Mouse (Mus musculus) heart, embryonic 13.5 days (tissue): ENCODE data around the gene Gtf3c5. TPM values are rescaled to one million over a fixed set of nuclear protein-coding genes. Genes with fewer than 3 reads are reported as not detected.

ENCODE experiments used
- ATAC-seq: fragments of 200-750 bp; cut with Nextera tagmentation; 2 replicates; pipeline ENCODE4 v1.8.0; 2017; ENCODE audit warnings: moderate TSS enrichment; ENCODE audit not compliant: insufficient number of reproducible peaks, low FRiP score, low TSS enrichment; ENCODE audit errors: extremely low read depth
- H3K27ac ChIP-seq: fragments of 300-500 bp; sonication (generic); replicated peaks from 2 replicates; pipeline ENCODE4 v1.5.1; 2015; ENCODE audit warnings: moderate library complexity, mild to moderate bottlenecking, inconsistent platforms
- H3K27me3 ChIP-seq: fragments of 300-500 bp; sonication (generic); replicated peaks from 2 replicates; pipeline ENCODE4 v1.6.1; 2015; ENCODE audit warnings: mild to moderate bottlenecking, inconsistent platforms
- H3K36me3 ChIP-seq: fragments of 300-500 bp; sonication (generic); 2 replicates; pipeline ENCODE4 v1.6.1; 2015; ENCODE audit warnings: mild to moderate bottlenecking, inconsistent platforms
- H3K4me1 ChIP-seq: fragments of 300-500 bp; sonication (generic); 2 replicates; pipeline ENCODE4 v1.6.1; 2015; ENCODE audit warnings: inconsistent platforms
- H3K4me2 ChIP-seq: fragments of 300-500 bp; sonication (generic); 2 replicates; pipeline ENCODE4 v1.6.1; 2015; ENCODE audit warnings: inconsistent platforms, mild to moderate bottlenecking, moderate library complexity
- H3K4me3 ChIP-seq: fragments of 300-500 bp; sonication (generic); 2 replicates; pipeline ENCODE4 v1.5.1; 2015; ENCODE audit warnings: moderate library complexity, mild to moderate bottlenecking, inconsistent platforms
- H3K9ac ChIP-seq: fragments of 300-500 bp; sonication (generic); 2 replicates; pipeline ENCODE4 v1.6.1; 2015; ENCODE audit warnings: inconsistent platforms, mild to moderate bottlenecking, moderate library complexity
- H3K9me3 ChIP-seq: fragments of 300-500 bp; sonication (generic); 2 replicates; pipeline ENCODE4 v1.6.1; 2016; ENCODE audit warnings: inconsistent platforms
- WGBS: fragments of 180-500 bp; shearing (Covaris S2); methylation state at CpG from one replicate; pipeline ENCODE4 v1.1.7; 2015; ENCODE audit warnings: mixed read lengths; 5-methylcytosine and 5-hydroxymethylcytosine counted together
- polyA plus RNA-seq: library from polyadenylated mRNA; unstranded; fragments of >200 nt; fragmentation: Nextera tagmentation; extraction: Ambion mirVana; gene quantifications from 2 replicates; pipeline ENCODE4 v1.2.1, GENCODE M21; 2015

The Gtf3c5 gene
- polyA plus RNA-seq, 1 experiment from 2014 or later, result 29.8 TPM

- 73% methylated on average over 6 of the region's 6 CpGs for WGBS
- H3K27ac ChIP-seq, result no peak overlapping the region
- peaks cover 50% of the 10 kb centered on the region for H3K27me3 ChIP-seq
- H3K4me1 ChIP-seq, result peaks cover 27% of the 10 kb centered on the region
- no peak for ATAC-seq
- 0 out of 2 replicates have a peak overlapping the region, but pooled peaks have one; percentile 38 for H3K9ac ChIP-seq
- no peaks in the 10 kb centered on the region for H3K9me3 ChIP-seq
- H3K4me3 ChIP-seq, result peak overlapping the region; percentile 36; the same call in 1 of the 2 replicates
- H3K4me2 ChIP-seq, result peak overlapping the region; percentile 51
- H3K36me3 ChIP-seq, result no peaks in the 10 kb centered on the region
Observed at GRCm38 (mm10) chr2:28618777-28619336, 35.3 kb upstream of the Gtf3c5 start.

DNA sequence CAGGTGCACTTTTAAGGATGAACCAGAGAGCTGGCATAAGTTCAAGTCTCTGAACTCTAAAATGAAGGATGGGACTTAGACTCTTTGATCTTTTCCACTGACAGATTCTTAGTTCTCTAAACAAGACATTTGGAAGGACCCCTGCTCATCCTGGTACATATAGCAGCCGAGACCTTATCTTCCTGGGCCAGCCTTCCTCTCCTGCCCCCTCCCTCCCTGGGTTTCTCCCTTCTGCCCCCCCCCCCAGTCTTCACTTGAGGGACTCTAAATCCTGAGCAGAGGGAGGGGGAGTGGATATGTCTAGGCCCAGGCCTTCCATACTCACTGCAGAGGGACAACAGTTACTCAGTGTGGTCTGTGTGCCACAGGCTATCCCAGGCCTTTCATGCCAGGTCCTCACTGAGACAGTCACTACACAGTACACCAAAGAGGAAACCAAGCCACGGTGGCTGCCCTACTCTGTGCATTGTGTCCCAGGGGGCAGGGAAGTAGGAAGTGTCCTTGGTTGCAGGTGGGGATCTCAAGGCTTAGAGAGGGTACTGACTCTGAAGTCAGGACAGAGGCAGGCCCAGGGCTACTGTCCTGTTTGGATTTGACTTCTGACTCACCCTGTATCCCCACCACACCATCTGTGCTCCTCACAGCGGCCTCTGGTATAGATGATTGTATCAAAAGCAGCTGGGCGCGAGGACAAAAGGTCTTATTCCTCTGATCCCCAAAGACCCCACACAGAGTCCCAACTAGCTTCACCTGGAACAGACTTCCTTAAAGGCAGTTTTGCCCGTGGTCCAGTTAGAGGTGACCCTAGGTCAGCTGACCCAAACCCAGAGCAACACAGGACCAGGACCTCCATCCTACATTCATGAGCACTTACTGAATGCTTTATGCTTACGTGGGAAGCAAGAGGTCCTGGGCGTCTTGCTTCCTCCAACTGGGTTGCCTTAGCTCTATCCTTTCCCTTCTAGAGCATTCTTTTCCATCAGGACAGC, 34.2 kb upstream of the Gtf3c5 start:
- H3K36me3 ChIP-seq, result no peaks in the 10 kb centered on the region
- H3K9me3 ChIP-seq, result no peaks in the 10 kb centered on the region
- H3K4me3 ChIP-seq, result no peak overlapping the region
- peak overlapping the region; percentile 69 for H3K27ac ChIP-seq
- peaks cover 27% of the 10 kb centered on the region for H3K4me1 ChIP-seq
- peak; percentile 61 for ATAC-seq
- peak overlapping the region; percentile 17; the same call in 1 of the 2 replicates for H3K9ac ChIP-seq
- 69% methylated on average over 8 of the region's 8 CpGs for WGBS
- peaks cover 45% of the 10 kb centered on the region for H3K27me3 ChIP-seq
- peak overlapping the region; percentile 51 for H3K4me2 ChIP-seq

DNA sequence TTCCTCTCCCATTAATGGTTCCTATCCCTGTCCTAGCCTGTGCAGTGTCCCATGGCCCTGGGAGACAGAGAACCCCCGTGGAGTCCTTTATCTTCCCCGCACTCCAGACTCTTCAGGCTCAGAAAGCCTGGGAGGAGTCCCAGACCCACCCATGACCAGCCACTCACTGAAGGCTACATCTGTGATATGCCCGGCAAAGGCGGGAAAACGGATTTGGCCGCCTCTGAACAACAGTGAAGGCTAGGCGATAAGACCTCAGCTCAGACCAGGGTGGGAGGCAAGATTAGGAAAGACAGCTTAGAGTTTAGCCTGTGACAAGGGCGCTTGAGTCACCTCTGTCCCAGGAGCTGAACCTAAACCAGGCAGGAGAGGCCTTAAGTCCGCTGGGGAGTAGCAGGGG, 33.3 kb upstream of the Gtf3c5 start:
- Histone ChIP-seq H3K9me3 (no peaks in the 10 kb centered on the region), H3K9ac (peak overlapping the region; percentile 17; the same call in 1 of the 2 replicates), H3K36me3 (no peaks in the 10 kb centered on the region), H3K4me2 (peak overlapping the region; percentile 51), H3K27ac (peak overlapping the region; percentile 69), H3K27me3 (peaks cover 36% of the 10 kb centered on the region), H3K4me1 (peaks cover 22% of the 10 kb centered on the region), H3K4me3 (peak overlapping the region; percentile 14; the same call in 1 of the 2 replicates)
- WGBS, result 20% methylated on average over 9 of the region's 9 CpGs
- ATAC-seq, result peak; percentile 45; the same call in 1 of the 2 replicates

GRCm38 (mm10) chr2:28616358-28616757, 32.8 kb upstream of the Gtf3c5 start:
- no peak for ATAC-seq
- Histone ChIP-seq H3K4me1 (peaks cover 18% of the 10 kb centered on the region), H3K4me3 (peak overlapping the region; percentile 14; the same call in 1 of the 2 replicates), H3K36me3 (no peaks in the 10 kb centered on the region), H3K27me3 (peaks cover 31% of the 10 kb centered on the region), H3K4me2 (peak overlapping the region; percentile 51), H3K9me3 (no peaks in the 10 kb centered on the region), H3K9ac (peak overlapping the region; percentile 17; the same call in 1 of the 2 replicates), H3K27ac (peak overlapping the region; percentile 69; the same call in 1 of the 2 replicates)
- WGBS, result 39% methylated on average over 5 of the region's 5 CpGs

DNA sequence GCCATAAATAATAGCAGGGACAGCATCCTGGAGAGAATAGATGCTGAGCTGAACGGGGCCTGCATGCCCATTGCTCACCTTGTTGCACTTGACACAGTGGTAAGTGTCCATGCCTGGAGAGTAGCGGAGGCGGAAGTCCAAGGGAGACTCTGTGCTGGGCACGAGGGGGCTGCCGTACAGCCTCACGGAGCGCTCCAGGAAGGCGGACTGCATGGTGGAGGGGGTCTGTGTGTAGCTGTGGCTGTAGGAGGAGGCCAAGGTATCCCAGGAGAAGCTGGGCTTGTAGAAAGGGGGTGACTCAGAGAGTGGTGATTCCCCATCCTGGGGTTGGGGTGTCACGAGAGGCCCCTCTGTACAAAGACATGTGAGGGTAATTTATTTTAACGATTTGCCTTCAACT, 30.0 kb upstream of the Gtf3c5 start:
- H3K27ac ChIP-seq, result no peak overlapping the region
- peaks cover 23% of the 10 kb centered on the region for H3K4me1 ChIP-seq
- no peaks in the 10 kb centered on the region for H3K36me3 ChIP-seq
- no peaks in the 10 kb centered on the region for H3K9me3 ChIP-seq
- peaks cover 10% of the 10 kb centered on the region for H3K27me3 ChIP-seq
- ATAC-seq, result no peak
- WGBS, result 90% methylated on average over 10 of the region's 10 CpGs
- no peak overlapping the region for H3K9ac ChIP-seq
- H3K4me2 ChIP-seq, result no peak overlapping the region
- H3K4me3 ChIP-seq, result no peak overlapping the region

- Histone ChIP-seq H3K4me3 (no peak overlapping the region), H3K27ac (no peak overlapping the region), H3K4me2 (no peak overlapping the region), H3K9ac (no peak overlapping the region), H3K9me3 (no peaks in the 10 kb centered on the region), H3K4me1 (peaks cover 20% of the 10 kb centered on the region), H3K27me3 (peaks cover 10% of the 10 kb centered on the region), H3K36me3 (no peaks in the 10 kb centered on the region)
- WGBS, result 64% methylated on average over 10 of the region's 10 CpGs
- no peak for ATAC-seq
Observed at GRCm38 (mm10) chr2:28612436-28613063, 29.0 kb upstream of the Gtf3c5 start.

DNA sequence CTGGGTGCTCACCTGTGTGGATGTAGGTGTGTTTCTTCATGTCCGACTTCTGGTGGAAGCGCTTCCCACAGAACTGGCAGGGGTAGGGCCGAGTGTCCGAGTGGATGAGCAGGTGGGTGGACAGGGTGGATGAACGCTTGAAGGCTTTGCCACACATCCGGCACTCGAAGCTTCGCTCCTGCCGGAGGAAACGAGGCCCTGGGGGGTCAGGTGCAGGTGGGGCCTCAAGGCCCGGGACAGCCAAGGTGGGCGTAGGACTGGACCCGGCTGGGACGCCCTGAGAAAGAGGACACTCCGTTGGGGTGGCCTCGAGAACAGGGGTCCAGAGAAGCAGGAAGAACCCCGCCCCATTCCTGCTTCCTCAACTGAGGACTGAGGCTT, 27.8 kb upstream of the Gtf3c5 start:
- H3K9me3 ChIP-seq, result no peaks in the 10 kb centered on the region

GRCm38 (mm10) chr2:28610716-28611406, 27.3 kb upstream of the Gtf3c5 start:
- Histone ChIP-seq H3K27ac (no peak overlapping the region), H3K9me3 (no peaks in the 10 kb centered on the region), H3K36me3 (no peaks in the 10 kb centered on the region), H3K4me3 (no peak overlapping the region), H3K4me1 (peaks cover 18% of the 10 kb centered on the region; the same call in 1 of the 2 replicates), H3K9ac (no peak overlapping the region), H3K27me3 (peaks cover 10% of the 10 kb centered on the region), H3K4me2 (no peak overlapping the region)
- 80% methylated on average over 12 of the region's 12 CpGs for WGBS
- ATAC-seq, result no peak

More for the DNA sequence above, 27.8 kb upstream of the Gtf3c5 start:
- H3K4me3 ChIP-seq, result no peak overlapping the region
- H3K4me2 ChIP-seq, result no peak overlapping the region
- H3K36me3 ChIP-seq, result no peaks in the 10 kb centered on the region
- H3K4me1 ChIP-seq, result peaks cover 16% of the 10 kb centered on the region
- no peak overlapping the region for H3K27ac ChIP-seq
- no peak overlapping the region for H3K9ac ChIP-seq
- H3K27me3 ChIP-seq, result peaks cover 10% of the 10 kb centered on the region
- no peak for ATAC-seq
- 87% methylated on average over 17 of the region's 17 CpGs for WGBS

GRCm38 (mm10) chr2:28609851-28610250, 26.3 kb upstream of the Gtf3c5 start:
- 68% methylated on average over 10 of the region's 10 CpGs for WGBS
- H3K4me1 ChIP-seq, result peaks cover 19% of the 10 kb centered on the region; the same call in 1 of the 2 replicates
- H3K27me3 ChIP-seq, result peaks cover 9% of the 10 kb centered on the region
- no peaks in the 10 kb centered on the region for H3K36me3 ChIP-seq
- no peak for ATAC-seq
- no peaks in the 10 kb centered on the region for H3K9me3 ChIP-seq
- no peak overlapping the region for H3K9ac ChIP-seq
- no peak overlapping the region for H3K4me3 ChIP-seq
- H3K4me2 ChIP-seq, result no peak overlapping the region
- H3K27ac ChIP-seq, result no peak overlapping the region

DNA sequence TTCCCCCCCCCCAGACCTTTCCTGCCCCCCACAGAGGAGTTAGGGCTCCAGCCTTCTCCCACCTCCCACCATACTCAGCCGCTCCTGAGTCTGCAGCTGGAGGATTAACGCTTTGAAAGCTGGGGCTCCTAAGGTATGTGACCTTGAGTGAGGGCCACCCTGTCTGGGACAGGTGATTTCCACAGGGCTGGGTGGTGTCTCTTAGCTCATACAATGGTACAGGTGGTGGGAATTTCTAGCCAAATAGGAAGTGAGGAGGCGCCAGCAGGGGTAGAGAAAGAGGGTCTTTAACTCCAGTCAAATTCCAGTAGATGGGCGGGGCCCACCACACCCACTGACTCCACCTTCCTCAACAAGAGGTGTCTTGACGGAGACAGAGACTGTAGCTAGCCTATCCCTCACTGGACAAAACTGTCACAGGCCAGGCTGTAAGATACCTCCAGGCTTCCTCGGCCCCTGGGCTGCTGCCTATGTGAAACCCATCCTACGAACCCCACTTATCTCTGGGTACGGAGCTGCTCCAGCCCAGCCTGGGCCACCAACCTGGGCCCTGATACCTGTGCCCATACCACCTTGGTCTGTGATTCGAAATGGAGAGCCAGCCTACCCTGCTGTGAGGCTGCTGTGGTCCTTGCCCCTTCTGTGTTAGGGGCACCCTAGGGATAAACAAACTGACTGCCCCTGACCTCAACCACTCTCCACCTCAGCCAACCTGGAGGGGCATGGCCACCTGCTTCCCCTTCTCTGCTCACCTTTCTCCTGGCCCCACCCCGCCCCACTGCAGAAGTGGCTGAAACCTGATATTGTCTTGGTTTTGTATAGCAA, 24.0 kb upstream of the Gtf3c5 start:
- 42% methylated on average over 10 of the region's 10 CpGs for WGBS
- no peak overlapping the region for H3K4me3 ChIP-seq
- H3K9me3 ChIP-seq, result no peaks in the 10 kb centered on the region
- H3K27me3 ChIP-seq, result no peaks in the 10 kb centered on the region
- H3K36me3 ChIP-seq, result no peaks in the 10 kb centered on the region
- H3K9ac ChIP-seq, result no peak overlapping the region
- H3K4me2 ChIP-seq, result no peak overlapping the region
- H3K4me1 ChIP-seq, result peaks cover 21% of the 10 kb centered on the region
- ATAC-seq, result no peak
- no peak overlapping the region for H3K27ac ChIP-seq
